Mouse (Mus musculus) C2C12 (cell line): ENCODE measurements around the gene Jup.

Experiments used
- CEBPB ChIP-seq: IDR thresholded peaks from one replicate; pipeline ENCODE4 v1.6.1; 2011; ENCODE audit warnings: low read depth, mild to moderate bottlenecking, control low read depth, moderate library complexity
- CTCF ChIP-seq: IDR thresholded peaks from one replicate; pipeline ENCODE4 v1.5.1; 2011; ENCODE audit not compliant: control insufficient read depth, insufficient read depth, insufficient read length
- MAX ChIP-seq: IDR thresholded peaks from one replicate; pipeline ENCODE4 v1.6.1; 2011; ENCODE audit warnings: mild to moderate bottlenecking, control low read depth
- MYOD1 ChIP-seq: IDR thresholded peaks from one replicate; pipeline ENCODE4 v1.6.1; 2011; ENCODE audit warnings: low read depth; ENCODE audit not compliant: control insufficient read depth, insufficient read length
- MYOG ChIP-seq: IDR thresholded peaks from one replicate; pipeline ENCODE4 v1.6.1; 2011; ENCODE audit not compliant: control insufficient read depth, insufficient read length; ENCODE audit errors: extremely low read depth

- no peak for TF ChIP-seq CEBPB
- peak; percentile 44 for TF ChIP-seq CTCF
- no peak for TF ChIP-seq MAX
- no peak for TF ChIP-seq MYOD1
- TF ChIP-seq MYOG: no peak
Measured at GRCm38 (mm10) chr11:100396886-100397599, 520 bp downstream of the Jup start.
